Mouse (Mus musculus) intestine, postnatal 0 days (tissue): ENCODE measurements around the gene Dmrtc1c1. TPM values are rescaled to one million over a fixed set of nuclear protein-coding genes. Genes with fewer than 3 reads are reported as not detected.
"Not testable (repeated sequence)": the region's sequence is repeated elsewhere in the genome, so short reads cannot be mapped to it uniquely, and the experiment has no call there.

ENCODE experiments used
- ATAC-seq: fragments of 200-750 bp; cut with Nextera tagmentation; 2 replicates; pipeline ENCODE4 v1.8.0; 2017; ENCODE audit warnings: mild to moderate bottlenecking, moderate TSS enrichment, moderate library complexity
- H3K27ac ChIP-seq: fragments of 300-500 bp; sonication (generic); 2 replicates; pipeline ENCODE4 v1.5.1; 2014; ENCODE audit warnings: mild to moderate bottlenecking, low read depth, low read length, moderate library complexity
- H3K27me3 ChIP-seq: fragments of 300-500 bp; sonication (generic); replicated peaks from 2 replicates; pipeline ENCODE4 v1.6.1; 2014; ENCODE audit warnings: low read length, mixed read lengths; ENCODE audit not compliant: control insufficient read depth, insufficient read depth
- H3K36me3 ChIP-seq: fragments of 300-500 bp; sonication (generic); 2 replicates; pipeline ENCODE4 v1.6.1; 2014; ENCODE audit warnings: mild to moderate bottlenecking, moderate library complexity; ENCODE audit not compliant: control insufficient read depth, insufficient read depth
- H3K4me1 ChIP-seq: fragments of 300-500 bp; sonication (generic); replicated peaks from 2 replicates; pipeline ENCODE4 v1.6.1; 2014; ENCODE audit warnings: antibody characterized with exemption, low read length, mixed read lengths; ENCODE audit not compliant: control insufficient read depth, insufficient read depth
- H3K4me2 ChIP-seq: fragments of 300-500 bp; sonication (generic); replicated peaks from 2 replicates; pipeline ENCODE4 v1.6.1; 2014; ENCODE audit warnings: low read depth, mild to moderate bottlenecking, moderate library complexity
- H3K4me3 ChIP-seq: fragments of 300-500 bp; sonication (generic); 2 replicates; pipeline ENCODE4 v1.5.1; 2014; ENCODE audit warnings: low read depth, low read length
- H3K9ac ChIP-seq: fragments of 300-500 bp; sonication (generic); 2 replicates; pipeline ENCODE4 v1.6.1; 2014; ENCODE audit warnings: mild to moderate bottlenecking, low read depth, low read length
- H3K9me3 ChIP-seq: fragments of 300-500 bp; sonication (generic); 2 replicates; pipeline ENCODE4 v1.6.1; 2016; ENCODE audit warnings: mixed run types; ENCODE audit not compliant: control insufficient read depth
- CTCF ChIP-seq: sonication (generic); IDR thresholded peaks from 2 replicates; pipeline ENCODE4 v1.5.1; 2016; ENCODE audit warnings: low read depth, mild to moderate bottlenecking, control low read depth, antibody characterized with exemption, moderate library complexity
- WGBS: fragments of 180-500 bp; shearing (Covaris S2); extraction: QIAGEN DNeasy Blood & Tissue Kit; methylation state at CpG from one replicate; pipeline ENCODE4 v1.1.7; 2014; 5-methylcytosine and 5-hydroxymethylcytosine counted together
- polyA plus RNA-seq: library from polyadenylated mRNA; unstranded; fragments of >200 nt; fragmentation: Nextera tagmentation; extraction: Ambion mirVana; gene quantifications from 2 replicates; pipeline ENCODE4 v1.2.1, GENCODE M21; 2015

Gene Dmrtc1c1
- polyA plus RNA-seq = not detected in 2 replicates

DNA sequence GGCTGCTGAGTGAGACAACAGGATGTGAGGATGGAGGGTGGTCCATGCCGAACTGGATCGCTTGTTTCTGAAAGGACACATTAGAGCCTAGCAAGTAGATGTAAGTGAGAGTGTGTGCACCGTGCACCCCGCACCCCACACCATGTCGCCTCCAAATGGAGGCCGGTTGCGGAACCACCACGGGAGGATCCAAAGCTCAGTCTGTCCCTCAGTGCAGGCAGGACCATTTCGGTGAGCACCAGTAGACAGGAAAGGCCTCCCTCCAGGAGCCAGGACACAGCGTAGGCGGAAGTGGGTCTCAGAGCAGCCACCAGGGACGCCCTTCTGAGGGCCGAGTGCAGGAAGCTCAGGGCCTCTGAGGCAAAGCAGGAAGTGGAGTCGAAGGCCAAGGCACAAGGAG is at the start of gene Dmrtc1c1:
Gene Dmrtc1c1 (plus strand): TSS at position 301 of the 400 bp plus-strand sequence.
- H3K4me1 ChIP-seq, H3K27ac ChIP-seq, H3K9ac ChIP-seq, ATAC-seq, H3K27me3 ChIP-seq, H3K9me3 ChIP-seq, H3K36me3 ChIP-seq, H3K4me2 ChIP-seq, H3K4me3 ChIP-seq: not testable (repeated sequence)
- WGBS = no CpG with 5 or more reads among the region's 14 CpGs

GRCm38 (mm10) chrX:102765878-102766277 is 36.9 kb upstream of the Dmrtc1c1 start:
- no peak overlapping the region for H3K4me3 ChIP-seq
- no peak overlapping the region for H3K9ac ChIP-seq
- H3K4me2 ChIP-seq = no peak overlapping the region
- TF ChIP-seq CTCF = no peak
- no peaks in the 10 kb centered on the region for H3K27me3 ChIP-seq
- WGBS = 27% methylated on average over 4 of the region's 4 CpGs
- no peak for ATAC-seq
- no peak overlapping the region for H3K27ac ChIP-seq
- H3K4me1 ChIP-seq = no peaks in the 10 kb centered on the region
- H3K9me3 ChIP-seq = no peaks in the 10 kb centered on the region
- H3K36me3 ChIP-seq = no peaks in the 10 kb centered on the region

DNA sequence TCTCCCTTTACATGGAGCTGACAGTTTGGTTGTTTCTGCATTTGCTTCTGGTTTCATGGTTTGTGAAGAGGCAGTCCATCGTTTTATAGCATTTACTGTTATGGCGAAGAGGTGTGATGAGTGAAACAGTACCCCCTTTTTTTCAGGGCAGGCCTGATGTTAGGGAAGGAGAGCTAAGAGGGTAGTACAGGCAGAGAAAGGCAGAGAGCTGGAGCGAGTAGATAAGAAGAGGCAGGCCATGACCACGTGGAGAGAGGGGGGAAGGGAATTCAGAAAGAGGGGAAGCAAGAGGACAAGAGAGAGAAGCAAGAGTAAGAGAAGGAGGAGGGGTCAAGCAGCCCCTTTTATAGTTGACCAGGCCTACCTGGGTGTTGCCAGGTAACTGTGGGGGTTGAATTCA is 9.5 kb downstream of the Dmrtc1c1 start:
- H3K9ac ChIP-seq = no peak overlapping the region
- no peaks in the 10 kb centered on the region for H3K27me3 ChIP-seq
- no peak overlapping the region for H3K4me2 ChIP-seq
- ATAC-seq = no peak
- H3K36me3 ChIP-seq = no peaks in the 10 kb centered on the region
- H3K9me3 ChIP-seq = no peaks in the 10 kb centered on the region
- H3K4me3 ChIP-seq = no peak overlapping the region
- WGBS = 61% methylated on average over 4 of the region's 4 CpGs
- H3K4me1 ChIP-seq = no peaks in the 10 kb centered on the region
- no peak overlapping the region for H3K27ac ChIP-seq
- no peak for TF ChIP-seq CTCF

GRCm38 (mm10) chrX:102854516-102854915 is 51.8 kb downstream of the Dmrtc1c1 start, which contains the start of gene Dmrtc1c2:
Dmrtc1c2 (minus strand) TSS chrX:102854616.
- 80% methylated on average over 1 of the region's 13 CpGs for WGBS
- not testable (repeated sequence) for H3K36me3 ChIP-seq, H3K27me3 ChIP-seq, ATAC-seq, H3K9ac ChIP-seq, H3K4me1 ChIP-seq, H3K4me2 ChIP-seq, H3K4me3 ChIP-seq, H3K9me3 ChIP-seq, H3K27ac ChIP-seq

Other genes with a start within 250 kb of the Dmrtc1c1 start
- 1.7 and 1.8 TPM in 2 replicates for gene Phka1, start 158.7 kb upstream of the Dmrtc1c1 start, polyA plus RNA-seq
- not detected in 2 replicates for gene Gm3880, start 116.0 kb upstream of the Dmrtc1c1 start, polyA plus RNA-seq
- gene Gm9112, start 95.3 kb upstream of the Dmrtc1c1 start, polyA plus RNA-seq = not detected in 2 replicates
- not detected in 2 replicates for gene Dmrtc1b, start 95.1 kb upstream of the Dmrtc1c1 start, polyA plus RNA-seq
- not detected in 2 replicates for gene Dmrtc1c2, start 51.7 kb downstream of the Dmrtc1c1 start, polyA plus RNA-seq
- gene 1700031F05Rik, start 65.0 kb downstream of the Dmrtc1c1 start, polyA plus RNA-seq = not detected in 2 replicates
- gene Dmrtc1a, start 105.7 kb downstream of the Dmrtc1c1 start, polyA plus RNA-seq = 0.34 and 0.69 TPM in 2 replicates
- not detected in 2 replicates for gene 1700011M02Rik, start 105.9 kb downstream of the Dmrtc1c1 start, polyA plus RNA-seq
- not detected in 2 replicates for gene 1700018G05Rik, start 125.4 kb downstream of the Dmrtc1c1 start, polyA plus RNA-seq